Mouse (Mus musculus): ENCODE data around the gene Gpr149. TPM values are rescaled to one million over a fixed set of nuclear protein-coding genes. Genes with fewer than 3 reads are reported as not detected.

The Gpr149 gene
- not detected in 2 replicates for total RNA-seq (2014; fragmentation: Nextera tagmentation)
- not detected in 2 replicates for total RNA-seq (2017)

GRCm38 (mm10) chr3:62604973-62605372, at the start of gene Gpr149:
Gene Gpr149, minus strand, starts transcription at chr3:62605140.
- no peak for ATAC-seq (replicated peaks; ENCODE audit: poor library complexity, severe bottlenecking)

GRCm38 (mm10) chr3:62650551-62650950, 45.6 kb upstream of the Gpr149 start:
- no peak for ATAC-seq (replicated peaks; ENCODE audit: poor library complexity, severe bottlenecking)

GRCm38 (mm10) chr3:62610861-62611260, 5.9 kb upstream of the Gpr149 start:
- ATAC-seq (replicated peaks; ENCODE audit: poor library complexity, severe bottlenecking), result no peak

GRCm38 (mm10) chr3:62605931-62606330, 991 bp upstream of the Gpr149 start:
- no peak for ATAC-seq (replicated peaks; ENCODE audit: poor library complexity, severe bottlenecking)

GRCm38 (mm10) chr3:62604047-62604391, 921 bp downstream of the Gpr149 start:
- no peak; the same call in 1 of the 2 replicates for ATAC-seq (replicated peaks; ENCODE audit: poor library complexity, severe bottlenecking)

DNA sequence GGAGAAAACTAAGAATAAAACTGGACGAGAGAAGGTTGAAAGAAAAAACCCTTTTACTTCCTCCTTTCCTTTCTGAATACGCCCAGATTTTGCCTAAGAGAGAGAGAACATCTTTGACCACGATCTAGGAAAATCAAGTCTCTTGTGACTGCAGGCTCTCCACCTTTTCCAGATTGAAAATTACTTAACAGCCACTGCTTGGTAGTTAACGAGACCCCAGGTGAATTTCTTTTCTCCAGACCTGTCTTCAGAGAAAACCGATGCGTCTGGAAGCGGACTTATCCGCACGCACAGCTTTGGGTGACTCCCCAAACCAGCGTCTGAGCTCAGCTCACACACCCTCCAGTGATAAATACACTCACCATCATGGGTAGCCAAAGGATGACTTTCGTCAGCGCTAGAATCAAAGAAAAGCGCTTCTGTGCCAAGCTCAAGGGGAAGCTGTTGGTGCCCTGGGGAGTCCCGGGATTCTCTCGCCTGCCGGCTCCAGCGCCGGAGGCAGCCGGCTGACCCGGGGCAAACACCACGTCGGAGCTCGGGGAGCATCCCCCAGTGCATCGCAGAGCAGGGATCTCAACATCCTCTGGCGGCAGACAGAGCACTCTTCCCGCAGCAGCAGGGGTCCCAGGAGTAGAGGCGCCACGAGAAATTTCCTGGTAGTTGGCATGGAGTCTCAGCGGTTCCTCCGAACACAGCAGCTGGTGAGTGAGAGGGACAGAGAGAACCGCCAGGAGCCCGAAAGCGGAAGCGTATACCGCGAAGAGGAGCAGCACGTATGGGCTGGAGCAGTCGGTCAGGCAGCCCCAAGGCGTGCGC, 1.5 kb downstream of the Gpr149 start:
- peak; percentile 98 for ATAC-seq (replicated peaks; ENCODE audit: poor library complexity, severe bottlenecking)

DNA sequence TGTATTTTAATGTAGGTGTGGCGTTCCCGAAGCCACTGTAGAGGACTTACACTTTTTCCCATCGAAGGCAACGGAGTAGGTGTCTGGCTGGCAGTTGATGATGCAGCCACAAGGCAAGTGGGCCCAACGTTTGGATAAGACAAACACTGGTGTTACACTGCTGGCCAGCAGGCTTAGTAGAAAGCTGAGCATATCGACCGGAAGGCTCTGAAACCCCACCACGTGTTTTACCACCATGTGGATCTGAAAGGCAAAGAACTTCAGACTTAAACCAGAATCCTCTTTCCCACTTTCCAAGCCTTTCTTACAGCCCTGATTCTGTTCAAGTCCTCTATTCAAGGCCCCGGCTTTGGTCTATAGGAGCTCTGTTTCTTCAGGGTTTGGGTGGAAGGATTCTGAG, 2.5 kb downstream of the Gpr149 start:
- ATAC-seq (replicated peaks; ENCODE audit: poor library complexity, severe bottlenecking), result no peak

DNA sequence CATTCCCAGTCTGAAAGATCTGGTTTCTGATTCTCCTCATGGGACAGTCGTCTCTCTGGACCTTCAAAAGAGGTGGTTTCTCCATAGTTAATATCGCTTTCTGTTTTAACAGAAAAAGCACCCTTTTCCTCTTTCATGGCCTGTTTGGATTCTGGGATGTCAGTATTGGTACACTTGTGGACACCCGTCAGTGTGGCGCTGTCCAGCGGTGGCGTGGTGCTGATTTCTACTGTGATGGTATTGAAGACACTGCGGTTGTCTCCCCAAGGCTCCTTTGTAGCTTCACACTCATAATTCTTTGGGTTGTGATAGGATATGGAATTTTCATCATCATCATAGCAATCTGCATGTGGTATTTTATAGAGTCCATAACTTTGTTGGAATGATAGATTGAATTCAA, 10.1 kb downstream of the Gpr149 start:
- peak; percentile 55; the same call in 1 of the 2 replicates for ATAC-seq (replicated peaks; ENCODE audit: poor library complexity, severe bottlenecking)

DNA sequence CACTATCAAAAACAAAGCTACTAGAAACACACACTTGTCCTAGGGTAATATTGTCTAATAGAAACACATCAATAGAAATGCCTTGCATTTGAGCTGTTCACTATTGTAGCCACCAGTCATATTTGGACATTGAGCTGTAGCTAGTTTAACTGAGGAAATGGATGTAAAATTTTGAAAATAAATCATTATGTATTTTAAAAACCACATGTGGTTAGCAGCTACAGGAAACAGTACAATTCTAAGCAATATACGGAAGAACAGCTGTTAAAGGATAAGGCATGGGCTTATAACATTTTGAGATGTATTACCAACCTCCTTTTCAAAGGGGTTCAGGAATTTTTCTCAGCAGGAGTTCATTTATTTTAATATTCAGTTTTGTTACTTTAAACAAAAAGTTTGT, 19.9 kb downstream of the Gpr149 start:
- ATAC-seq (replicated peaks; ENCODE audit: poor library complexity, severe bottlenecking), result no peak

GRCm38 (mm10) chr3:62527593-62527992, 77.3 kb downstream of the Gpr149 start:
- no peak for ATAC-seq (replicated peaks; ENCODE audit: poor library complexity, severe bottlenecking)

- no peak for ATAC-seq (replicated peaks; ENCODE audit: poor library complexity, severe bottlenecking)
Observed at GRCm38 (mm10) chr3:62527160-62527559, 77.8 kb downstream of the Gpr149 start.

GRCm38 (mm10) chr3:62507206-62507647, 97.7 kb downstream of the Gpr149 start:
- ATAC-seq (replicated peaks; ENCODE audit: poor library complexity, severe bottlenecking), result no peak

- peak; percentile 99 for ATAC-seq (replicated peaks; ENCODE audit: poor library complexity, severe bottlenecking)
Observed at GRCm38 (mm10) chr3:62506488-62507205, 98.3 kb downstream of the Gpr149 start, which contains the start of gene Dhx36. Gene Dhx36, minus strand, starts transcription at chr3:62507004.

DNA sequence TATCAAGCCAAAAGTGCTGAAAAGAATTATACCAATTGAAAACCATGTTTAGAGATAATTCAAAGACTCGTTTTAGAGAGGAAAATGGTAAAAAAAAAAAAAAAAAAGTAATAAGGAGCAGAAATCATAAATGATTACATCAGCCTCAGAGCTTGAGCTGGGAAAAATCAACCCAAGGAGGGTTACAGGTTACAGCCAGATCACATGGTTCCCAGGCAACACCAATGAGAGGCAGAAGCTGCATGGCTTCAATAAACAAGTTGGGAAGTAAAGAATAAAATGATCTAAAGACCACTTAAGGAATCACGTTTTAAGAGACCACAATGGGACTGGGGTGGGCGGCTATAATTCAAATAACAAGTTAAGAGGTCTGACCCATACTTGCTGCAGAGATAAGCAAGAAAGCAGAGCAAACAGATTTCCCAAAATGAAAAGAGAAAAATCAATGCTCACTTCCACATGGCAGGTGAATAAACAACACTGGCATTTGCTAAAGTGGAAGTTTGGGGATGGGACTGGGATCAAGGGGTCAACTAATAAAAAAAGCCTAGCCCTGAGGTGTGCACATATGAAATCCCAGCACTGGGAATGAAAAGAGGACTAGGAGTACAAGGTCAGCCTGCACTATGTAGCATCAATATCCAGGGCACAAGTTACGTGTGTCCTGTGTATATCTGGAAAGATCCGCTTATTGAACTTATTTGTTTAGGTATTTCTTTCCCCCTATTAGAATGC, 99.6 kb downstream of the Gpr149 start:
- no peak for ATAC-seq (replicated peaks; ENCODE audit: poor library complexity, severe bottlenecking)

GRCm38 (mm10) chr3:62499327-62499726, 105.6 kb downstream of the Gpr149 start:
- no peak for ATAC-seq (replicated peaks; ENCODE audit: poor library complexity, severe bottlenecking)

- ATAC-seq (replicated peaks; ENCODE audit: poor library complexity, severe bottlenecking), result peak; percentile 98
Observed at GRCm38 (mm10) chr3:62492568-62492967, 112.4 kb downstream of the Gpr149 start.

DNA sequence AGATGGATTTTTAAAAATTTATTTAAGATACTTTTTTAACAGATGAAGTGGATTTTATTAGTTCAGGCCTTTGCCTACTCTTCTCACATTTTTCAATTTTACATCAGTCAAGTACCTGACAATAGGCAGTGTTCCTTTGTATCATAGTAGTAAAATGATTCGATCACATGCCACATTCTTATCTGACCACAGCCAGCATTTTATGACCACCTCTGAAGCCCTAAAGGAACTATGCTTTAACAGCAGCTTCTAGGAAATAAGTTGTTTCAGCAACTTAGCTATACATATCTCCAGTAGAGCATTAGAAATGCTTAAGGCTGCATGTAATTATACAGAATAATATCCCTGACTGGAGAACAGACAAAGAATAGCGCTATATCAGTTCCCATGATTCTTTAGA, 120.6 kb downstream of the Gpr149 start:
- no peak for ATAC-seq (replicated peaks; ENCODE audit: poor library complexity, severe bottlenecking)
